ENCODE assay signal across 27 mouse cellular contexts in genomic region chr1:128437276-128437675, GRCm38 (mm10).
"Had no signal": no experiment of that assay in that cellular context is flagged by ENCODE, and none has a peak within 500 bp of the region (broad histone marks: within the 10 kb centered on the region; RNA-seq: fewer than 3 reads in every experiment).

No protein-coding gene starts in this region.

- H3K4me1 ChIP-seq: heart, embryonic 15.5 days; intestine, embryonic 15.5 days; liver, embryonic 12.5 days had no signal

- H3K9me3 ChIP-seq: heart, embryonic 13.5 days; heart, embryonic 15.5 days; hindbrain, embryonic 10.5 days; hindbrain, embryonic 12.5 days; intestine, embryonic 15.5 days; limb, embryonic 13.5 days; limb, embryonic 15.5 days; liver, embryonic 12.5 days had no signal

- H3K4me3 ChIP-seq: gastrocnemius, adult 2 months; heart, adult 2 months; heart, embryonic 13.5 days; heart, embryonic 15.5 days; hindbrain, embryonic 10.5 days; hindbrain, embryonic 12.5 days; intestine, embryonic 15.5 days; layer of hippocampus, adult 2 months; left cerebral cortex, adult 2 months; limb, embryonic 13.5 days; limb, embryonic 15.5 days; liver, embryonic 12.5 days had no signal

- DNase-seq: gastrocnemius, adult 2 months; gastrocnemius, postnatal 10 days; gastrocnemius, postnatal 25 days; heart, adult 2 months; heart, postnatal 14 days; heart, postnatal 36 days; kidney, adult 18-20 months; kidney, adult 8-10 months; kidney, postnatal 10 days; kidney, postnatal 25 days; kidney, postnatal 4 days had no signal

- H3K36me3 ChIP-seq: heart, embryonic 13.5 days; heart, embryonic 15.5 days; hindbrain, embryonic 10.5 days; hindbrain, embryonic 12.5 days; intestine, embryonic 15.5 days; limb, embryonic 13.5 days; limb, embryonic 15.5 days; liver, embryonic 12.5 days had no signal

- H3K9ac ChIP-seq: heart, embryonic 13.5 days; heart, embryonic 15.5 days; hindbrain, embryonic 12.5 days; hindbrain, embryonic 14.5 days; intestine, embryonic 15.5 days; limb, embryonic 13.5 days; limb, embryonic 15.5 days; liver, embryonic 12.5 days; liver, embryonic 14.5 days had no signal

- H3K27me3 ChIP-seq: heart, embryonic 13.5 days; heart, embryonic 15.5 days; hindbrain, embryonic 12.5 days; intestine, embryonic 15.5 days; limb, embryonic 13.5 days; limb, embryonic 15.5 days; liver, embryonic 12.5 days had no signal

- H3K27ac ChIP-seq: gastrocnemius, adult 2 months; heart, adult 2 months; heart, embryonic 13.5 days; heart, embryonic 15.5 days; hindbrain, embryonic 10.5 days; hindbrain, embryonic 12.5 days; hindbrain, embryonic 14.5 days; intestine, embryonic 15.5 days; layer of hippocampus, adult 2 months; left cerebral cortex, adult 2 months; limb, embryonic 13.5 days; limb, embryonic 15.5 days; liver, embryonic 12.5 days; liver, embryonic 14.5 days had no signal

- H3K4me2 ChIP-seq: heart, embryonic 11.5 days; heart, embryonic 13.5 days; heart, embryonic 15.5 days; hindbrain, embryonic 12.5 days; hindbrain, embryonic 14.5 days; intestine, embryonic 15.5 days; limb, embryonic 13.5 days; limb, embryonic 15.5 days; liver, embryonic 12.5 days had no signal

- ATAC-seq: hindbrain, embryonic 16.5 days; inflammation-experienced regulatory T-cells, adult 6 months; intestine, embryonic 15.5 days; intestine, postnatal 0 days; liver, embryonic 12.5 days had no signal
